Mouse (Mus musculus) intestine, embryonic 15.5 days (tissue): ENCODE measurements at regions not wholly inside any gene's neighbourhood (a gene's known extent, or its start where the extent isn't known, plus 50 kb on each side); places are given as distances from the start of the nearest gene placed in this dataset.

Experiments
- ATAC-seq: fragments of 200-750 bp; cut with Nextera tagmentation; 2 replicates; pipeline ENCODE4 v1.8.0; 2017; ENCODE audit warnings: moderate TSS enrichment, moderate library complexity
- H3K27ac ChIP-seq: fragments of 300-500 bp; sonication (generic); 2 replicates; pipeline ENCODE4 v1.5.1; 2015; ENCODE audit warnings: mild to moderate bottlenecking, inconsistent platforms
- H3K27me3 ChIP-seq: fragments of 300-500 bp; sonication (generic); replicated peaks from 2 replicates; pipeline ENCODE4 v1.6.1; 2015; ENCODE audit warnings: inconsistent platforms
- H3K36me3 ChIP-seq: fragments of 300-500 bp; sonication (generic); 2 replicates; pipeline ENCODE4 v1.6.1; 2015; ENCODE audit warnings: inconsistent platforms
- H3K4me1 ChIP-seq: fragments of 300-500 bp; sonication (generic); replicated peaks from 2 replicates; pipeline ENCODE4 v1.6.1; 2015; ENCODE audit warnings: inconsistent platforms
- H3K4me2 ChIP-seq: fragments of 300-500 bp; sonication (generic); replicated peaks from 2 replicates; pipeline ENCODE4 v1.6.1; 2015; ENCODE audit warnings: mild to moderate bottlenecking, inconsistent platforms
- H3K4me3 ChIP-seq: fragments of 300-500 bp; sonication (generic); replicated peaks from 2 replicates; pipeline ENCODE4 v1.5.1; 2015; ENCODE audit warnings: inconsistent platforms
- H3K9ac ChIP-seq: fragments of 300-500 bp; sonication (generic); 2 replicates; pipeline ENCODE4 v1.6.1; 2015; ENCODE audit warnings: inconsistent platforms
- H3K9me3 ChIP-seq: fragments of 300-500 bp; sonication (generic); 2 replicates; pipeline ENCODE4 v1.6.1; 2016; ENCODE audit warnings: inconsistent platforms
- WGBS: fragments of 180-500 bp; shearing (Covaris S2); methylation state at CpG from one replicate; pipeline ENCODE4 v1.1.7; 2015; 5-methylcytosine and 5-hydroxymethylcytosine counted together

DNA sequence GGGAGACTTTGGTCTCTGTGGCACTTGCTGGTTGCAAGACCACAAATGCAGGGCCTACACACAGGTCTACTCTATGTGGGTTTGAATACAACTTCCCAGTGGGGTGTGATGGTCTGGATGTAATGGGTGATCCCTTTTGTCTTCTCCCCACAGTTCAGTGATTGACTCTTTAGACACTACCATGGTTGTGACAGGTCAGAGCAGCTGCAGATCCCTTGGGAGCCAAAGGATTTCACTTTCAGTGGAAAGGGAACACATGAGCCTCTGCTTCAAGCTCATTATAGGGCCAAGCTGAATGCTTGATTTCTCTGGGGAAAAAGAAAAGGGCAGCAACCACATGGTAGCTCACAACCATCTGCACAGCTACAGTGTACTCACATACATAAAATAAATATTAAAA, 206.9 kb downstream of the Fndc1 start:
- Histone ChIP-seq H3K4me3 (no peak overlapping the region), H3K9ac (no peak overlapping the region), H3K4me2 (no peak overlapping the region), H3K36me3 (no peaks in the 10 kb centered on the region), H3K27me3 (no peaks in the 10 kb centered on the region), H3K27ac (no peak overlapping the region), H3K9me3 (no peaks in the 10 kb centered on the region), H3K4me1 (no peaks in the 10 kb centered on the region)
- ATAC-seq = no peak

DNA sequence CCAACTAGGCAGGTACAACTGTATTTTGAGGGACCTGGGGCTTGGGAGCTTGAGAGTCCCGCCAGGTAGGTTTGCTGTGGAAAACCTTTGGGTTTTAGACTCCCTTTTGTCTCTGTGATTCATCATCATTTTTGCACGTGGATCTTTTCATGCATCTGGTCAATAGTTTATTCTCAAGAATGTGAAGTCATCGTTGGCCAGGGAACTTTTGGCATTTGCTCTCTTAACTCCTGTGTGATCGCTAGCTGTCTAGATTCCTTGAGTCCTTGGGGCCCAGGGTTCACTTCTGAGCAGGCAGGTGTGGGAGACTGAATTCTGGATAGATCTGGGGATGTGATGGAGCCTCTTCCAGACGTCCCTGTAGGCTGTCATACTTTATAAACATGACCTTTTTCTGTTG, 207.5 kb downstream of the Fndc1 start:
- no peaks in the 10 kb centered on the region for H3K4me1 ChIP-seq
- no peak overlapping the region for H3K9ac ChIP-seq
- H3K27me3 ChIP-seq = no peaks in the 10 kb centered on the region
- no peaks in the 10 kb centered on the region for H3K36me3 ChIP-seq
- no peak for ATAC-seq
- no peak overlapping the region for H3K4me2 ChIP-seq
- WGBS = 61% methylated on average over 5 of the region's 5 CpGs
- no peak overlapping the region for H3K4me3 ChIP-seq
- no peaks in the 10 kb centered on the region for H3K9me3 ChIP-seq
- H3K27ac ChIP-seq = no peak overlapping the region

DNA sequence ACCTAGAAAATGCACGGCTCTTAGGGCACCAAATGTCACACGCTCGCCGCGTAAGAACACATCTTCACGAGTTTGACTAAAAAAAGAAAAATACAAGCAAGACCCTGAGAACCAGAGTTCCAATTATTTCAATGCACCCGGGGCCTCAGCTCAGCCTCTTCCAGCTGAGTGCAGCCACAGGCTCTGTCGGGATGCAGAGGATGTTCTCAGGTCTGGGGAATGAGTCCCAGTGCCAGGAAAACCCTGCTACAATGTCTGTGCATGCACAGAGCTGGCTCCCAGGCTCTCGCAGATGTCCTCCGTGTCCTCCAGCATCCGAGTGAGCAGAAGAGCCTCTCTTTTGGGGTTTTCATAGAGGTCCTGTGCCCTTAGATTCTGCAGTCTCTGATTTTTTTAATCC, 219.1 kb downstream of the Fndc1 start:
- no peak for ATAC-seq
- H3K4me3 ChIP-seq = no peak overlapping the region
- H3K4me2 ChIP-seq = no peak overlapping the region
- H3K27me3 ChIP-seq = no peaks in the 10 kb centered on the region
- H3K36me3 ChIP-seq = no peaks in the 10 kb centered on the region
- no peak overlapping the region for H3K9ac ChIP-seq
- no peaks in the 10 kb centered on the region for H3K4me1 ChIP-seq
- WGBS = 69% methylated on average over 11 of the region's 11 CpGs
- no peak overlapping the region for H3K27ac ChIP-seq
- H3K9me3 ChIP-seq = no peaks in the 10 kb centered on the region

DNA sequence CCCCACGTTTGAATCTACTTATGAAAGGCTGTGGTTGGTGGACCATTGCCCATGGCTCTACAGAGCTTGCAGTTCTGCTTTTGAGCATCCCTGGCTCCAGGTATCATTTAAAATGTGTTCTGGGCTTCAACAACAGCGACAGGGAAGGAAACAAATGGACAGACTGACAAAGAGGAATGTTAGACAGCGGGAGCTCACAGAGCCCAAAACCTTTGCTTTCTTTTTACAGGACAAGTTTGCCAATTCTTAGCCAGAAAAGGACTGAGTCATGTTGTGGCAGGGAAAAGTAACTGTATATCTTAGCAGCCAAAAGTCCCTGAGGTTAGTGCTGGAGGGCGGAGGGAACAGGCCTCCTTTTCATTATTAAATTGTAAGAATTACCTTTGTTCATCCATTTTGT, 219.7 kb downstream of the Fndc1 start:
- Histone ChIP-seq H3K27ac (no peak overlapping the region), H3K4me3 (no peak overlapping the region), H3K9me3 (no peaks in the 10 kb centered on the region), H3K4me1 (no peaks in the 10 kb centered on the region), H3K4me2 (no peak overlapping the region), H3K9ac (no peak overlapping the region), H3K36me3 (no peaks in the 10 kb centered on the region), H3K27me3 (no peaks in the 10 kb centered on the region)
- no peak for ATAC-seq
- WGBS = 80% methylated on average over 4 of the region's 4 CpGs

DNA sequence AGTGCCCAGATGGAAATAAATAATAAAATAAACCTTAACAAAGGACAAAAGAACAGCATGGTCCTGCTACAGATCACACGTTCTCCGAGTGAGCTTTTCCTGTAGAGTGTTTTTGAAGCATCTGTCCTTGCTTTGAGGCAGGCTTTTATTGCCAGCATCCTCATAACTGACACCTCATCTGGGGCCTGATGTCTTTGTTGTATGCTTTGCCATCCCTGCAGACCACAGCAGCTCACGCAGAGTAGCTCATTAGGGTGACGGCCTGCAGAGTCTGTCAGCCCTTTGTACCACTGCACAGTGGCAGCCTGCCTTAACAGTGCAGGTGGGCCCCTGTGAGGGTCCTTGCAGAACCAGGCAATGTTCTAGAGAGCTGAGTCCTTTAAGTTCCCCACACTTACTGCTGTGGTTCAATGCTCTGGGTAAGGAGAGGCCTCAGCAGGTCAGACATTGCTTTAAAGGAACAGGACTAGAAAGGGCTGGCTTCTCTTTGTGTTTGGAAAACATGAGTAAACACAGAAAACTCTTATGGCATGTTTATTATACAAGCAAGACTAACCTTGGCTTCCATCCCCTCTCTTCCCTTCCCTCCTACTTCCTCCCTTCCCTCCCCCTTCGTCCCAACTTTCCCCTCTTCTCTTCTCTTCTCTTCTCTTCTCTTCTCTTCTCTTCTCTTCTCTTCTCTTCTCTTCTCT, 219.7 kb upstream of the Unc93a2 start:
- H3K9me3 ChIP-seq = no peaks in the 10 kb centered on the region
- no peak for ATAC-seq
- H3K4me3 ChIP-seq = no peak overlapping the region
- no peaks in the 10 kb centered on the region for H3K36me3 ChIP-seq
- H3K9ac ChIP-seq = no peak overlapping the region
- 62% methylated on average over 5 of the region's 5 CpGs for WGBS
- 0 out of 2 replicates have a peak, but pooled peaks cover 5% of the 10 kb centered on the region for H3K4me1 ChIP-seq
- no peak overlapping the region for H3K4me2 ChIP-seq
- H3K27ac ChIP-seq = no peak overlapping the region
- H3K27me3 ChIP-seq = no peaks in the 10 kb centered on the region

DNA sequence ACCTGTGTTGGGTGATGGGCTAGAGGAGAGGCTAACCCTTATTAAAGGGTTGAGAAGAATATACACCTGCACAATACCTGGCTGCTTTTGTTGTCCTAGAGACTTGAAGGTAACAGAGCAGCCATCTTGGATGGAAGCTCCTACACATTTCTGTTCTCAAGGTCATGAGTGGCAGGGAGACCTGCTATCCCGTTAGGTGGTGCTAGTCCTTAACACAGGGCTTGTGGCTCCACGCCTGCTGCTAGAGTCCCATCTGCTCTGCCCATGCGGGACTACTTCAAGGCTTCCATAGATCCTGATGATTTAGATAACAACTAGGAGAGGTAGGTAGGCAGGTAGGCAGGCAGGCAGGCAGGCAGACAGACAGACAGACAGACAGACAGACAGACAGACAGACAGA, 218.8 kb upstream of the Unc93a2 start:
- 88% methylated on average over 3 of the region's 3 CpGs for WGBS
- Histone ChIP-seq H3K4me3 (no peak overlapping the region), H3K9ac (no peak overlapping the region), H3K27ac (no peak overlapping the region), H3K9me3 (no peaks in the 10 kb centered on the region), H3K4me2 (no peak overlapping the region), H3K36me3 (no peaks in the 10 kb centered on the region), H3K27me3 (no peaks in the 10 kb centered on the region), H3K4me1 (0 out of 2 replicates have a peak, but pooled peaks cover 5% of the 10 kb centered on the region)
- ATAC-seq = no peak

DNA sequence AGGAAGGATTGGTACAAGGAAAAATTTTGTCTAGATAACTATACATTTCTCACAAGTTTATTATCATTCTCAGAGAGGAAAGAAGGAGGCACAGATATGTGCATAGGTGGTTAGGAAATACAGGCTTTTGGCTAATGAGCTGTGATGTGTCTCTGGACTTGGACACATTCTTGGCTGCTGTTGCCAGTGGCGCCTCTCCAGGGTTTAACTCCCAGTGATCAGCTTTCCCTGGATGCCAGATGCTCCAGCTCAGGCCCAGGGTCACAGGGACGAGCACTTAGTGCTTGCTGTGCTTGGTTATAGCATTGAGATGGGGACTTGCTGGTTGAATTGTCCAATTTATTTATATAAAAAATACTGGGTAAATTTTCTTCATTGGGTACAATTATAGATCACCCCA, 215.3 kb upstream of the Unc93a2 start:
- Histone ChIP-seq H3K4me3 (no peak overlapping the region), H3K4me2 (no peak overlapping the region), H3K4me1 (0 out of 2 replicates have a peak, but pooled peaks cover 5% of the 10 kb centered on the region), H3K27me3 (no peaks in the 10 kb centered on the region), H3K9me3 (no peaks in the 10 kb centered on the region), H3K36me3 (no peaks in the 10 kb centered on the region), H3K9ac (no peak overlapping the region), H3K27ac (no peak overlapping the region)
- 38% methylated on average over 2 of the region's 2 CpGs for WGBS
- ATAC-seq = no peak

DNA sequence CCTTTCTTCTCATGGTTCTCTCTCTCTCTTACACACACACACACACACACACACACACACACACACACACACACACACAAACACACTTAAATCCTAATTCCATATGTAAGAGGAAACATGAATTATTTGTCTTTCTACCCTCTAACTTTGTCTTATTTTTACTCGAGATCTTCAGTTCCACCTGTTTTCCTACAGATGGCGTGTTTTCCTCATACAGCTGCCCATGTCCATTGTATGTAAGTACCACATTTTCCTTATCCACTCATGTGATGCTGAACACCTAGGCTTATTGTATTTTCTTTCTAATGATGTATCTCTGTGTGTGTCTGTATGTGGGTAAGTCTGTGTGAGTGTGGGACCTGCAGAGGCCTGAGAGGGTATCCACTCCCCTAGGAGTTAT, 212.2 kb upstream of the Unc93a2 start:
- no peak overlapping the region for H3K4me2 ChIP-seq
- H3K9ac ChIP-seq = no peak overlapping the region
- no peak for ATAC-seq
- no peaks in the 10 kb centered on the region for H3K27me3 ChIP-seq
- 0 out of 2 replicates have a peak, but pooled peaks cover 5% of the 10 kb centered on the region for H3K4me1 ChIP-seq
- H3K4me3 ChIP-seq = no peak overlapping the region
- no peaks in the 10 kb centered on the region for H3K36me3 ChIP-seq
- 58% methylated on average over 2 of the region's 2 CpGs for WGBS
- H3K27ac ChIP-seq = no peak overlapping the region
- no peaks in the 10 kb centered on the region for H3K9me3 ChIP-seq

DNA sequence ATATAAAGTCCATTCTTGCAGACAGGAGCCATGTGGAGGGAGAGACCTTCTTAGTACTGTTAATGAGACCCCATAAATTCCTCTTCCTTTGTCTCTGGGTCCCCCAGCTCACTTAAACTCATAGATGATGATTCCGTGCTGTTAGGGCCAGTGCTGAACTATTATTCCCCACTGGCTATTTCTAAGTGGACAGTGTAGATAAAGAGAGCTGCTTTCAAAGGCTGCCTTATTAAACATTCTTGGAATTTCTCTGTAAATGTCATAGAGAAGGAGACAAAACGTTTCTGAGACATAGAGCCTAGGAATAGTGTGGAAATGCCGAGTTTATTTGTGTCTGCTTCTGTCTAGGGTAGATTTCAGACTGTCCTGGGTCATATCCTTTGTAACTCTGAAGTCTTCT, 209.5 kb upstream of the Unc93a2 start:
- H3K9me3 ChIP-seq = no peaks in the 10 kb centered on the region
- 40% methylated on average over 3 of the region's 3 CpGs for WGBS
- no peak for ATAC-seq
- no peaks in the 10 kb centered on the region for H3K27me3 ChIP-seq
- H3K27ac ChIP-seq = no peak overlapping the region
- H3K36me3 ChIP-seq = no peaks in the 10 kb centered on the region
- no peak overlapping the region for H3K4me3 ChIP-seq
- H3K4me2 ChIP-seq = no peak overlapping the region
- H3K9ac ChIP-seq = no peak overlapping the region
- H3K4me1 ChIP-seq = no peaks in the 10 kb centered on the region

DNA sequence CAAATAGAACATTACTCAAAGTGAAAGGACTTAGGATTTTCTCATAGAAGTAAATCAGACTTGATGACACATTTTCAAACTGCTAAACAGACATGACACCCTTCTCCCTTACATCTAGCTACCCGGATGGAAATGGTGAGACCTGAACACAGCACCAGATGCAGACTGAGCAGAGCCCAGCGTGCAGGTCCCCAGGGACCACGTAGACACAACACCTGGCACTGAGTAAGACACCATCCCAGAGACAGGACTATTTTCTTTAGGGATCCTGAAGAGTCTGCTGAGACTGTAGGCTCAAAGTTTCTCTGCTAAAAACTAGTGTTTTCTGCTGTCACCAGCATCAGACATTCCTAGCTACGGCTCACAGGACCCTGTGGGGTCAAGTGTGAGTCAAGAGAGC, 207.2 kb upstream of the Unc93a2 start:
- H3K9me3 ChIP-seq = no peaks in the 10 kb centered on the region
- H3K27ac ChIP-seq = no peak overlapping the region
- no peaks in the 10 kb centered on the region for H3K4me1 ChIP-seq
- 69% methylated on average over 4 of the region's 4 CpGs for WGBS
- ATAC-seq = no peak
- H3K36me3 ChIP-seq = no peaks in the 10 kb centered on the region
- H3K4me2 ChIP-seq = no peak overlapping the region
- H3K4me3 ChIP-seq = no peak overlapping the region
- no peaks in the 10 kb centered on the region for H3K27me3 ChIP-seq
- H3K9ac ChIP-seq = no peak overlapping the region

DNA sequence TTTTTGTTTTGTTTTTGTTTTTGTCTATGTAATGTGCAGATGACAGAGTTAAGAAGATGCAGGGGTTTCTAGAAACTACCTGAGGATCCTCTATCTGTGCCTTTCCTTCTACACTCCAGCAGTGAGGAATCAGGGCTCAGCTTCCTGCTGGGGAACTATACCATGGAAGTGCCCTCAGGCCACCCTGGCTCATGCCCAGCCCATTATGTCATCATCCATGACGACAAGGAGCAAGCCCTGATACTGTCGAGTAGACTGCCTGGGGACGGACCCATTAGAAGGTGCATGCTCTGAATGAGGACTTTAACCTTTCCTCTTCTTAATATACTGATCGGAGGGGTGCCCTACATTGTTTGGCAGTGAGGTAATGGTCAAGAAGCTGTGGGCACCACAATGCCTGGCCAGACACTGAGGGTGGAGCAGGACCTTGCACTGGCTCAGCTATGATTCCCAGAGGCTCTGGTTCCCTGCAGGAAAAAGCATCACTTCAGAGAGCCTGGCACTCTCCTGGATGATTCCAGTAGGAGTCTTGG, 197.7 kb upstream of the Unc93a2 start:
- no peak overlapping the region for H3K9ac ChIP-seq
- H3K27me3 ChIP-seq = no peaks in the 10 kb centered on the region
- 71% methylated on average over 4 of the region's 4 CpGs for WGBS
- H3K9me3 ChIP-seq = no peaks in the 10 kb centered on the region
- H3K4me3 ChIP-seq = no peak overlapping the region
- H3K4me2 ChIP-seq = no peak overlapping the region
- H3K36me3 ChIP-seq = no peaks in the 10 kb centered on the region
- H3K27ac ChIP-seq = no peak overlapping the region
- no peaks in the 10 kb centered on the region for H3K4me1 ChIP-seq
- no peak for ATAC-seq

DNA sequence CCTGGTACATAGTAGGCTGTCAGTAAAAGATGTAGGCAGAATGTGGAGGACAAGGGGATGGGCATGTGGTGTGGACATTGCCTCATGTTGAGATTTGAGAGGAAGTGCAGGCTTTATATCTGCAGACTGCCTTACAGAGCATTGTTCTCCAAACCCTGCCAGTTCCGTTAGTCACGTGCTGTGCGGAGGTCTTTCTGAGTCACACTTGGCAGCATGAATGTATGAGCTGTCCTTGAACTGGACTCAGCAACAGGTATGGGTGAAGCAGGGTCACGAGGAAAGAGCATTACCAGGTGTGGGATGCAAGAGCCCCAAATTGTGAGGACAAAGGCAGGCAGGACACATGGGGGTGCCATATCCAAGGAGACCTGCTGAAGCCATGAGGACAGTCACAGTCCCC, 193.8 kb upstream of the Unc93a2 start:
- no peak overlapping the region for H3K27ac ChIP-seq
- no peaks in the 10 kb centered on the region for H3K27me3 ChIP-seq
- H3K4me1 ChIP-seq = 0 out of 2 replicates have a peak, but pooled peaks cover 12% of the 10 kb centered on the region
- H3K4me2 ChIP-seq = no peak overlapping the region
- H3K9ac ChIP-seq = no peak overlapping the region
- H3K4me3 ChIP-seq = no peak overlapping the region
- no peaks in the 10 kb centered on the region for H3K9me3 ChIP-seq
- 81% methylated on average over 4 of the region's 4 CpGs for WGBS
- no peaks in the 10 kb centered on the region for H3K36me3 ChIP-seq
- no peak for ATAC-seq

DNA sequence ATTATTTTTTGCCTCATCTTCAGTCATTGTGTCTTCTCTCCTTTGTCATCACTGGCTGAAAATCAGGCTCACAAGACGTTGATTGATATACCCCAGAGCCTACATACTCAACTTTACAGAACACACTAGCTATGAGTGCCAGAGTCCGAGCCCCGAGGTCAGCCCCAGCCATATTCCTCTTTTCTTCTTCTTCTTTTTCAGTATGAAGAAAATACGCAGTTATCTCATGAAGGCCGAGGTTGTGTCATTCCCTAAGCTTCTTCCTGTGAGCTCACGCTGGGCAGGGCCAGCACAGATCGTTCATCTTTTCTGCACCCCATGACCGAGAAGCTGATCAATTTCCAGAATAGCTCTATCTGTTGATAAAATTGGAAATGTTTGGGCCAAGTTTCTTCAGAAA, 192.7 kb upstream of the Unc93a2 start:
- H3K9ac ChIP-seq = no peak overlapping the region
- WGBS = 84% methylated on average over 8 of the region's 8 CpGs
- H3K36me3 ChIP-seq = no peaks in the 10 kb centered on the region
- no peak for ATAC-seq
- H3K4me3 ChIP-seq = no peak overlapping the region
- 0 out of 2 replicates have a peak, but pooled peaks cover 12% of the 10 kb centered on the region for H3K4me1 ChIP-seq
- H3K4me2 ChIP-seq = no peak overlapping the region
- no peaks in the 10 kb centered on the region for H3K27me3 ChIP-seq
- H3K9me3 ChIP-seq = no peaks in the 10 kb centered on the region
- peak overlapping the region; percentile 51; the same call in 1 of the 2 replicates for H3K27ac ChIP-seq
